Mouse (Mus musculus) CH12.LX (cell line): ENCODE measurements at regions not wholly inside any gene's neighbourhood (a gene's known extent, or its start where the extent isn't known, plus 50 kb on each side); places are given as distances from the start of the nearest gene placed in this dataset.

ENCODE experiments used
- CHD2 ChIP-seq: IDR thresholded peaks from 2 replicates; pipeline ENCODE4 v1.6.1; 2011; ENCODE audit warnings: low read length, improper control_type of control experiment
- CTCF ChIP-seq, 2 experiments: IDR thresholded peaks in 1 of 2; conservative IDR thresholded peaks in 1 of 2; 2 replicates each; pipeline ENCODE4 v1.5.1; 2011 to 2012; ENCODE audit warnings: low read depth in 2 of 2, low read length in 2 of 2, improper control_type of control experiment in 1 of 2, inconsistent platforms in 1 of 2, mild to moderate bottlenecking in 1 of 2, moderate library complexity in 1 of 2
- EP300 ChIP-seq: IDR thresholded peaks from 2 replicates; pipeline ENCODE4 v1.6.1; 2011; ENCODE audit warnings: low read length, improper control_type of control experiment
- HCFC1 ChIP-seq: IDR thresholded peaks from 2 replicates; pipeline ENCODE4 v1.6.1; 2012; ENCODE audit warnings: low read depth, mild to moderate bottlenecking, inconsistent platforms, low read length, improper control_type of control experiment
- PAX5 ChIP-seq: IDR thresholded peaks from 2 replicates; pipeline ENCODE4 v1.6.1; 2012; ENCODE audit warnings: low read length, inconsistent platforms, mixed read lengths
- POLR2A ChIP-seq: IDR thresholded peaks from 2 replicates; pipeline ENCODE4 v1.6.1; 2011; ENCODE audit warnings: low read depth, mild to moderate bottlenecking, improper control_type of control experiment, low read length
- SMC3 ChIP-seq: IDR thresholded peaks from 2 replicates; pipeline ENCODE4 v1.6.1; 2011; ENCODE audit warnings: low read depth, low read length, improper control_type of control experiment
- UBTF ChIP-seq: IDR thresholded peaks from 2 replicates; pipeline ENCODE4 v1.6.1; 2012; ENCODE audit warnings: low read depth, mild to moderate bottlenecking, inconsistent platforms, low read length, improper control_type of control experiment, moderate library complexity
- ZKSCAN1 ChIP-seq: IDR thresholded peaks from 2 replicates; pipeline ENCODE4 v1.6.1; 2012; ENCODE audit warnings: low read depth, inconsistent platforms, low read length, improper control_type of control experiment, borderline replicate concordance

DNA sequence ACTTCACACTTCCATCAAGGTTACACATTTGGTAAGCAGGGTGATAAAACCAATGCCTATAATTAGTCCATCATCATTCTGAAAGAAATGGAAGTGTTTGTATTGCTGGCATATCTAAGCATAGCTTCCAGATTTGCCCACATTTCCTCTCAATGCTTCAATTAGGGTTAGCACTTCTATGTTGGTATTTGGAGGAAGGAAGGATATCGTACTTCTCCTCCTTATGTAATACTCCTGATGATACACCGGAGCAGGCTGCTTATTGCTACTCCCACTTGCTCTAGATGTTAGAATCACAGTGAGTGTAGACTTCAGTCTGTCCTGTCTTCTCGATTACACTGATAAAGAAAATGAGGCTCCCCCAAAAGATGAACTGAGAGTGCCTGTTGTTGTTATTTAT, 185.4 kb downstream of the Abcc12 start:
- no peak for TF ChIP-seq CTCF (conservative IDR thresholded peaks at IDR 0.05 in 1 of 2, IDR thresholded peaks at IDR 0.05 in 1 of 2; ENCODE audit: low read depth in 2 of 2, low read length in 2 of 2)
- TF ChIP-seq POLR2A: no peak
- no peak for TF ChIP-seq HCFC1
- no peak for TF ChIP-seq UBTF
- no peak for TF ChIP-seq CHD2
- no peak for TF ChIP-seq EP300
- TF ChIP-seq ZKSCAN1: no peak
- no peak for TF ChIP-seq SMC3
- no peak for TF ChIP-seq PAX5
